Mouse (Mus musculus) G1E (cell line): ENCODE measurements around the gene Yju2. TPM values are rescaled to one million over a fixed set of nuclear protein-coding genes. Genes with fewer than 3 reads are reported as not detected.

ENCODE experiments used
- ATAC-seq: 2 replicates; pipeline ENCODE4 v1.8.0; 2016; ENCODE audit warnings: mild to moderate bottlenecking; ENCODE audit not compliant: insufficient number of reproducible peaks, poor library complexity, low FRiP score, severe bottlenecking; ENCODE audit errors: extremely low read depth
- DNase-seq: peaks from one replicate; pipeline ENCODE4 v3.0.0; 2012; ENCODE audit warnings: low spot score
- H3K27me3 ChIP-seq: 2 replicates; pipeline ENCODE4 v1.6.1; 2012; ENCODE audit warnings: mild to moderate bottlenecking, low read length, inconsistent platforms; ENCODE audit not compliant: insufficient read depth
- H3K36me3 ChIP-seq: replicated peaks from 2 replicates; pipeline ENCODE3; 2012; ENCODE audit warnings: mild to moderate bottlenecking, inconsistent platforms
- H3K4me1 ChIP-seq: 2 replicates; pipeline ENCODE4 v1.6.1; 2012; ENCODE audit warnings: low read depth, low read length, inconsistent platforms, mixed read lengths; ENCODE audit not compliant: insufficient read depth
- H3K4me3 ChIP-seq: 2 replicates; pipeline ENCODE4 v1.5.1; 2012; ENCODE audit warnings: low read depth, mild to moderate bottlenecking, inconsistent platforms, low read length, moderate library complexity, mixed read lengths
- H3K9me3 ChIP-seq: replicated peaks from 2 replicates; pipeline ENCODE4 v1.6.1; 2012; ENCODE audit warnings: inconsistent platforms
- CTCF ChIP-seq: IDR thresholded peaks from 2 replicates; pipeline ENCODE4 v1.5.1; 2012; ENCODE audit warnings: low read depth, low read length, inconsistent platforms, mixed read lengths
- GATA1 ChIP-seq: IDR thresholded peaks from 2 replicates; pipeline ENCODE4 v1.6.1; 2012; ENCODE audit warnings: borderline replicate concordance, low read length, inconsistent platforms, mixed read lengths
- GATA2 ChIP-seq: IDR thresholded peaks from 2 replicates; pipeline ENCODE4 v1.6.1; 2012; ENCODE audit warnings: low read depth, low read length, inconsistent platforms, borderline replicate concordance
- POLR2AphosphoS5 ChIP-seq: IDR thresholded peaks from 2 replicates; pipeline ENCODE4 v1.6.1; 2012; ENCODE audit warnings: low read depth, low read length, inconsistent platforms; ENCODE audit not compliant: insufficient replicate concordance
- TAL1 ChIP-seq: conservative IDR thresholded peaks from 2 replicates; pipeline ENCODE4 v1.6.1; 2012; ENCODE audit warnings: low read depth, low read length, inconsistent platforms, mixed read lengths
- polyA plus RNA-seq: library from polyadenylated mRNA; stranded (reverse); fragments of >175 nt; gene quantifications from 2 replicates; pipeline ENCODE4 v1.2.3, GENCODE M21; 2012
- total RNA-seq, 2 experiments: library from RNA; stranded (forward) in 1 of 2; stranded (reverse) in 1 of 2; fragments of 200-1000 nt in 1 of 2; fragments of >200 nt in 1 of 2; fragmentation: Nextera tagmentation in 1 of 2; gene quantifications; 2 replicates each; pipeline ENCODE4 v1.2.3; 2014 to 2017

Yju2 gene
- total and polyA plus RNA-seq, 3 experiments, result 12.6 to 27.8 (median 16.7) TPM

DNA sequence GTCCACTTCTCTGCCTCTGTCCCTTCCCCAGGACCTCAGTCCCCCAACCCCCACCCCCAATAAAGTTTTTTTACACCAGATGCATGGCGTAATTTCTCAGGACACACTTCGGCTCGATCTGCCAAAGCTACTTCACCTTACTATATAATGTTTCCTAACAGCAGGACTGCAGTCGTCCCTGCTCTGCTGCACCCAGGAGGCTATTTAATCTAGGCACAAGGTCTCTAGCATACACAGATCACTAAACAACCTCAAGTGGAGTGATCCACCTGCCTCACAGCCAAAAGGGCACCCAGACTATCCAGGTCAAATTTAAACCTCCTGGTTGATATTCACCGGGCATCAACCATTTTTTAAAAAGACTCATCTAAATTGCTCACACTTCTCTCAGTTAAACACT lies 13.2 kb upstream of the Yju2 start:
- TF ChIP-seq CTCF, result no peak
- no peak for TF ChIP-seq GATA1
- no peak for TF ChIP-seq GATA2
- H3K4me3 ChIP-seq, result peak overlapping the region; percentile 74
- H3K27me3 ChIP-seq, result peaks cover 10% of the 10 kb centered on the region
- H3K4me1 ChIP-seq, result peaks cover 11% of the 10 kb centered on the region
- DNase-seq (no peak), ATAC-seq (no peak)
- H3K9me3 ChIP-seq, result no peaks in the 10 kb centered on the region
- no peaks in the 10 kb centered on the region for H3K36me3 ChIP-seq

- peaks cover 25% of the 10 kb centered on the region for H3K27me3 ChIP-seq
- no peak for DNase-seq
Measured at GRCm38 (mm10) chr17:55948647-55949046, 10.3 kb upstream of the Yju2 start.

GRCm38 (mm10) chr17:55949400-55949799 lies 9.5 kb upstream of the Yju2 start, which contains the start of gene Zfp119b:
TSS of gene Zfp119b (minus strand) at chr17:55949500.
- ATAC-seq, result no peak
- no peak for TF ChIP-seq GATA1
- TF ChIP-seq TAL1, result no peak
- no peak for TF ChIP-seq POLR2AphosphoS5
- TF ChIP-seq GATA2, result no peak
- no peak for TF ChIP-seq CTCF
- Histone ChIP-seq H3K4me3 (no peak within 1 kb of the TSS), H3K9me3 (no peaks in the 10 kb centered on the region), H3K4me1 (peaks cover 21% of the 10 kb centered on the region), H3K36me3 (no peaks in the 10 kb centered on the region), H3K27me3 (peaks cover 32% of the 10 kb centered on the region)
- no peak for DNase-seq

More at GRCm38 (mm10) chr17:55948647-55949046, 10.3 kb upstream of the Yju2 start:
- H3K4me3 ChIP-seq, result no peak overlapping the region
- TF ChIP-seq TAL1 (no peak), CTCF (no peak), GATA1 (no peak), GATA2 (no peak), POLR2AphosphoS5 (no peak)
- no peaks in the 10 kb centered on the region for H3K9me3 ChIP-seq
- ATAC-seq, result no peak
- H3K36me3 ChIP-seq, result no peaks in the 10 kb centered on the region
- peaks cover 20% of the 10 kb centered on the region for H3K4me1 ChIP-seq

GRCm38 (mm10) chr17:55950601-55951000 lies 8.3 kb upstream of the Yju2 start:
- H3K4me3 ChIP-seq, result no peak overlapping the region
- H3K27me3 ChIP-seq, result peaks cover 39% of the 10 kb centered on the region
- ATAC-seq, result no peak
- DNase-seq, result no peak
- no peak for TF ChIP-seq GATA1
- no peak for TF ChIP-seq TAL1
- TF ChIP-seq GATA2, result no peak
- no peak for TF ChIP-seq CTCF
- TF ChIP-seq POLR2AphosphoS5, result no peak
- no peaks in the 10 kb centered on the region for H3K36me3 ChIP-seq
- peaks cover 21% of the 10 kb centered on the region for H3K4me1 ChIP-seq
- H3K9me3 ChIP-seq, result no peaks in the 10 kb centered on the region

DNA sequence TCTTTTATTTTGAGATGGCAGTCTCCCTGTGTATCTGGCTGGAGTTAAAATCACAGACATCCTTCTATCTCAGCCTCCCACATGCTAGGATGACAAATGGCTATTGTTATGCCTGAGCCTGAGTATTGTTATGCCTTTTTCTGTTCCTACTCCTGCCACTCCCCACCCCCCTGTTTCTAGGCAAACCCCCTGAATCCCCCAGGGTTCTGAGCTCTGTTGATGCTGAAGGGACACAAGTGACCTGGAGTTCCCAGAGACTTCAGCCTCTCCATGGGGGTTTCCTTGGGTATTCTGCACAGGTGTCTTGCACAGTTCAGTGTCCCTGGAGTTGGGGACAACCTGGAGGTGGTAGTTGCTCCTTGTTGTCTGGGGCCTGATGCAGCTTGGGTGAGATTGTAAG lies 6.9 kb upstream of the Yju2 start:
- no peak for TF ChIP-seq POLR2AphosphoS5
- TF ChIP-seq GATA1, result no peak
- TF ChIP-seq TAL1, result no peak
- no peak for TF ChIP-seq CTCF
- no peak for TF ChIP-seq GATA2
- no peak overlapping the region for H3K4me3 ChIP-seq

GRCm38 (mm10) chr17:55952447-55953027 lies 6.4 kb upstream of the Yju2 start, which contains the start of gene Ebi3:
TSS of gene Ebi3 (plus strand) at chr17:55952640.
- TF ChIP-seq CTCF, result no peak
- no peak for TF ChIP-seq GATA1
- no peak for TF ChIP-seq POLR2AphosphoS5
- TF ChIP-seq TAL1, result no peak
- TF ChIP-seq GATA2, result no peak
- Histone ChIP-seq H3K27me3 (peaks cover 39% of the 10 kb centered on the region), H3K9me3 (no peaks in the 10 kb centered on the region), H3K36me3 (peaks cover 8% of the 10 kb centered on the region), H3K4me3 (no peak within 1 kb of the TSS), H3K4me1 (peaks cover 30% of the 10 kb centered on the region)
- no peak for DNase-seq
- no peak for ATAC-seq

More for the DNA sequence above, 6.9 kb upstream of the Yju2 start:
- no peaks in the 10 kb centered on the region for H3K9me3 ChIP-seq
- DNase-seq (no peak), ATAC-seq (no peak)
- H3K36me3 ChIP-seq, result peaks cover 8% of the 10 kb centered on the region
- H3K4me1 ChIP-seq, result peaks cover 26% of the 10 kb centered on the region
- H3K27me3 ChIP-seq, result peaks cover 39% of the 10 kb centered on the region
